Mouse (Mus musculus): Measurements from ENCODE around the gene Tcf7l1. TPM values are rescaled to one million over a fixed set of nuclear protein-coding genes. Genes with fewer than 3 reads are reported as not detected.

The Tcf7l1 gene
- polyA plus RNA-seq, 1 experiment from 2014 or later = 24.2 TPM

Other genes with a start within 250 kb of the Tcf7l1 start
- gene Capg, start 244.9 kb downstream of the Tcf7l1 start, polyA plus RNA-seq (2016; fragmentation: Nextera tagmentation; extraction: Ambion mirVana) = 9.7 and 11.1 TPM in 2 replicates
- gene Elmod3, start 190.8 kb downstream of the Tcf7l1 start, polyA plus RNA-seq (2016; fragmentation: Nextera tagmentation; extraction: Ambion mirVana) = 14.2 and 15.5 TPM in 2 replicates
- 8.2 and 8.4 TPM in 2 replicates for gene Retsat, start 190.8 kb downstream of the Tcf7l1 start, polyA plus RNA-seq (2016; fragmentation: Nextera tagmentation; extraction: Ambion mirVana)
- gene Tgoln1, start 172.3 kb downstream of the Tcf7l1 start, polyA plus RNA-seq (2016; fragmentation: Nextera tagmentation; extraction: Ambion mirVana) = 33.3 and 35.4 TPM in 2 replicates
- gene Kcmf1, start 110.7 kb upstream of the Tcf7l1 start, polyA plus RNA-seq (2016; fragmentation: Nextera tagmentation; extraction: Ambion mirVana) = 24.0 and 25.6 TPM in 2 replicates
- gene Tmsb10, start 169.5 kb upstream of the Tcf7l1 start, polyA plus RNA-seq (2016; fragmentation: Nextera tagmentation; extraction: Ambion mirVana) = 2,755 and 2,780 TPM in 2 replicates